Mouse (Mus musculus) hindbrain, embryonic 13.5 days (tissue): Measurements from ENCODE around the gene Dact2. TPM values are rescaled to one million over a fixed set of nuclear protein-coding genes. Genes with fewer than 3 reads are reported as not detected.

Experiments
- ATAC-seq: fragments of 200-750 bp; cut with Nextera tagmentation; 2 replicates; pipeline ENCODE4 v1.8.0; 2017; ENCODE audit warnings: moderate TSS enrichment; ENCODE audit not compliant: low FRiP score
- H3K27ac ChIP-seq: fragments of 300-500 bp; sonication (generic); 2 replicates; pipeline ENCODE4 v1.5.1; 2015; ENCODE audit warnings: inconsistent platforms, mild to moderate bottlenecking, moderate library complexity
- H3K27me3 ChIP-seq: fragments of 300-500 bp; sonication (generic); 2 replicates; pipeline ENCODE4 v1.6.1; 2015; ENCODE audit warnings: mild to moderate bottlenecking, inconsistent platforms
- H3K36me3 ChIP-seq: fragments of 300-500 bp; sonication (generic); 2 replicates; pipeline ENCODE4 v1.6.1; 2015; ENCODE audit warnings: mild to moderate bottlenecking, inconsistent platforms
- H3K4me1 ChIP-seq: fragments of 300-500 bp; sonication (generic); replicated peaks from 2 replicates; pipeline ENCODE4 v1.6.1; 2015; ENCODE audit warnings: inconsistent platforms
- H3K4me2 ChIP-seq: fragments of 300-500 bp; sonication (generic); 2 replicates; pipeline ENCODE4 v1.6.1; 2015; ENCODE audit warnings: inconsistent platforms, mild to moderate bottlenecking, moderate library complexity
- H3K4me3 ChIP-seq: fragments of 300-500 bp; sonication (generic); 2 replicates; pipeline ENCODE4 v1.5.1; 2015; ENCODE audit warnings: mild to moderate bottlenecking, inconsistent platforms
- H3K9ac ChIP-seq: fragments of 300-500 bp; sonication (generic); 2 replicates; pipeline ENCODE4 v1.6.1; 2015; ENCODE audit warnings: mild to moderate bottlenecking, inconsistent platforms
- H3K9me3 ChIP-seq: fragments of 300-500 bp; sonication (generic); 2 replicates; pipeline ENCODE4 v1.6.1; 2016; ENCODE audit warnings: inconsistent platforms
- WGBS: fragments of 180-500 bp; shearing (Covaris S2); methylation state at CpG from one replicate; pipeline ENCODE4 v1.1.7; 2015; 5-methylcytosine and 5-hydroxymethylcytosine counted together
- polyA plus RNA-seq: library from polyadenylated mRNA; unstranded; fragments of >200 nt; fragmentation: Nextera tagmentation; extraction: Ambion mirVana; gene quantifications from 2 replicates; pipeline ENCODE4 v1.2.1, GENCODE M21; 2015

Dact2 gene
- polyA plus RNA-seq, 1 experiment from 2014 or later: 0.53 TPM

DNA sequence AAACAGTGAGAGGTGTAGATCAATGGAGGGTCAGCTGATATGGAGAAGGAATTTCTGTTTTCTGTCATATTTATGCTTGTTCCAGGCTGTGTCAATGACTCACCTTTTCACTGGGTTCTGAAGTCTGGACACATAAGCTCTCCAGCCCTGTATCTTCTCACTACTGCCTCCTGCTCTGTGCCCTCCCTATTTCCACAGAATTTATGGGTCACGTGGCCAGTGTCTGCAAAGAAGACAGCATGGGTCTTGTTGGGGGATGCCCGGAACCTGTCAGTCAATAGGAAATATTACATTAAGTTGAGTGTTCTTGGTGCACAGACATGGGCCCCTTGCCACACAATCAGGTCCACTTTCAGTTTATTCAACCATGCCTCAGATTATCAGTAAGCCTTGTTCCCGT lies 1.1 kb upstream of the Dact2 start:
- Histone ChIP-seq H3K36me3 (no peaks in the 10 kb centered on the region), H3K9ac (no peak overlapping the region), H3K27me3 (peaks cover 71% of the 10 kb centered on the region), H3K9me3 (no peaks in the 10 kb centered on the region), H3K27ac (no peak overlapping the region), H3K4me3 (no peak overlapping the region), H3K4me1 (peaks cover 37% of the 10 kb centered on the region), H3K4me2 (no peak overlapping the region)
- ATAC-seq: no peak
- 83% methylated on average over 3 of the region's 3 CpGs for WGBS

DNA sequence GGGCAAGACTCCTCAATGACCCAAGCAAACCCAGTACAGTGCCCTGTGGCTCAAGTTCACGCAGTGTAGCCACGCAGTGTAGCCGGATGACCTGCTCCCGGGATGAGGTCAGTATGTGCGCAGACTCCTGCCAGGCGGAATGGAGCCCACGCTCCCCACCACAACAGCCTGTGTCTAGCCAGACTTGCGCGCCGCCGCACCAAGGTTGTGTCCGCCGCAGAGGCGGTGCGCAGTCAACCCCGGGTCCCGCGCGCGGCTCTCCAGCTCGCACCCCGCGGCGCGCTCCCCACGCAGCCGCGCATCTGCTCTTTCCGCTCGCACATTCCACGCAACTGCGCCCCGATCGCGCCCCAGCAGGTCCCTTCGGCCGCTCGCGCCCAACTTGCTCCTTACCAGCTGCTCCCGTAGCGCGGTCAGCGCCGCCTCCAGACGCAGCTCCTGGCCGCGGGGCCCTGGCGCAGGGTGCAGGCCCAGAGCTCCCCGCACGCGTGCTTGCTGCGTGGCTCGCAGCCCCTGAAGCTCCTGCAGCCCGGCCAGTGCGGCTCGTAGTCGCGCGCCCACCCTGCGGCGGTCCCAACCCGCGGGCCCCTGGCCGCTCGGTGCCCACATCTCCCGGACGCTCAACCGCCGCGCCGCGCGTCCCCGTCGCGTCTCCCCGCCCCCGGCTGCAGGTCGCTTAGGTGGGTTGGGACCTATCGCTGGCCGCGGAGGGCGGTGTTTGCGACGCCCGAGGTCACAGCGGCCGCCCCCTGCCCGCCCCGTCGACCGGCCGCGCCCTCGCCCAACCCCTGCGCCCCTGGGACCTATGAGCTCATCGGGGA lies 773 bp downstream of the Dact2 start:
- H3K27me3 ChIP-seq: peaks cover 84% of the 10 kb centered on the region
- under 1% methylated on average over 92 of the region's 97 CpGs for WGBS
- ATAC-seq: peak; percentile 60

DNA sequence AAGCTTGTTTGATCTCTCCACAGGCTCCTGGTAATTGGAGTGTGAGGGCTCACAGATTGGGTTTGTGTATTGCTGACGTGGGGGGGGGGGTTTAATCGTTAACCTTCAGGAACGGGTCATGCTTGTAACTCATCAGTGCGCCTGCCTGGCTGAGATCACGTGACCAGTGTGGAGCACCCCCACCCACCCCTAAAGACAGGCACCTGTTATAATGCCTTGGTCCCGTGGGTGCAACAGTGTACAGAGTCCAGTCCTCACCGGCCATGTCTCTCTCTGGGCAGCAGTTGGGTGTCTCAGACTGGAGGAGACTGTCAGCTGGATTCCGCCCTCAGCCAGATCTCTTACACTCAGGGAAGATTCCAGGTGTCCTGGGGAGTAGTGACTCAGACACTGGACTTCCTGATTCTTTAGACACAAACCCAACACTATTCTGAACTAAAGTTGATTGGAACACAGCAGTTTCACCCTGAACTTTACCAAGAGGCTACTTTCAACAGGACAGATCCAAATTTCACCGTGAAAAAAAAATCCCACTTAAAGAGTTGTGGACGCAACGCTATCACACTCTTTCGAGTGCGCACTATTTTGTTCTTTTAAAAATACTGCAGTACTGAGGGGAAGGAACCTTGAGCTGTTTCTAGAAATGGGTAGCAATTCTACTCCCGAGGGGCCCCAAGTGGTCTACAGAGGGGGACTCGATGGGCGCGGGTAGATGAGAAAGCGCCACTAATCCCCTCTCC lies 1.6 kb downstream of the Dact2 start:
- H3K27me3 ChIP-seq: peaks cover 85% of the 10 kb centered on the region
- no peak overlapping the region for H3K27ac ChIP-seq
- WGBS: 2% methylated on average over 18 of the region's 18 CpGs
- no peak for ATAC-seq
- H3K4me2 ChIP-seq: peak overlapping the region; percentile 95
- no peaks in the 10 kb centered on the region for H3K36me3 ChIP-seq
- H3K9me3 ChIP-seq: no peaks in the 10 kb centered on the region
- peak overlapping the region; percentile 81 for H3K9ac ChIP-seq
- H3K4me3 ChIP-seq: peak overlapping the region; percentile 69
- peaks cover 36% of the 10 kb centered on the region for H3K4me1 ChIP-seq

More for the DNA sequence above, 773 bp downstream of the Dact2 start:
- H3K36me3 ChIP-seq: no peaks in the 10 kb centered on the region
- peak overlapping the region; percentile 95 for H3K4me2 ChIP-seq
- H3K9me3 ChIP-seq: no peaks in the 10 kb centered on the region
- peak overlapping the region; percentile 69 for H3K4me3 ChIP-seq
- peaks cover 37% of the 10 kb centered on the region for H3K4me1 ChIP-seq
- peak overlapping the region; percentile 24 for H3K27ac ChIP-seq
- peak overlapping the region; percentile 81 for H3K9ac ChIP-seq

DNA sequence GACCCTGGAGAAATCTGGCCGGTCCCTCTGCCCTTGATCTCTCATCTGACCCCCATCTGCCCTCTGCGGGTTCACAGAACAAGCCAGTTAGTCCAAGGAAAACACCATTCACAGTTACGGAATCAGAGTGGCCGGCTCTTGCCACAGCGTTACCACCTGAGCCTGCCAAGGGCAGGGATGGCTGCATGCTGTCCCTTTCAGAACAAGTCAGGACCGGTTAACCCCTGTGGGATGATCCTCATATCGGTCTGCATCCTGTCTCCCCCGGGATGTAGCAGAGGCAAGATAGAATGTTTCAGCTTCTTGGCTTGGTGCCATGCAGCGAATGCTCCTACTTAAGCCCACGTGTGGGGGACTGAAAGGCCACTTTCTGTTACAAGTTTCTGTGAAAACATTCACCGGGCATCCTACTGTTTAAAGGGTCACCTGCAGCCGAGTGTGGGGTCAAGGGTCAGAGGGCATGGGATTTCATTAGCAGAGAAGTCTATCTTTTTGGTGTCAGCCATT lies 2.8 kb downstream of the Dact2 start:
- Histone ChIP-seq H3K9me3 (no peaks in the 10 kb centered on the region), H3K9ac (peak overlapping the region; percentile 36; the same call in 1 of the 2 replicates), H3K27ac (no peak overlapping the region), H3K36me3 (no peaks in the 10 kb centered on the region), H3K4me2 (peak overlapping the region; percentile 95; the same call in 1 of the 2 replicates), H3K4me3 (no peak overlapping the region), H3K27me3 (peaks cover 88% of the 10 kb centered on the region), H3K4me1 (peaks cover 32% of the 10 kb centered on the region)
- WGBS: 6% methylated on average over 12 of the region's 12 CpGs
- ATAC-seq: no peak

DNA sequence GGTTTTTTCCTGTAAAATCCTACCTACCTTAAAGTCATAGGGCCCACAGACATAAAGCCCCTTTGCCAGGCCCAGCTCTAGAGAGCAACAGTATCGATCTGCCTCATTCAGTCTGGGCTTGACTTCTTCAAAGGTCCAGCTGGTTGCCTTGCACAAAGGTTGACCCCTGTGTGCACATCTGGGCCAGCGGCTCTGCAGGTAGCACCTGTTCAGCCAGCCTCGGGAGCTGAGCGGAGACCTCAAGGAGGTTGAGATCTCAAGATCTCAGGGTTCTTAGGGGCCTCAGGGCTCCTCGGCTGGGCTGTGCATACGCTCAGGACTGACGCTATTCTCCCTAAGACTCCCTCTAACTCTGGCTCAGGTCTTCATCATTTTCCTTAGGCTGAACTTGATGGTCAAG lies 3.9 kb downstream of the Dact2 start:
- WGBS: 91% methylated on average over 7 of the region's 7 CpGs
- Histone ChIP-seq H3K9me3 (no peaks in the 10 kb centered on the region), H3K36me3 (no peaks in the 10 kb centered on the region), H3K4me3 (no peak overlapping the region), H3K4me1 (peaks cover 32% of the 10 kb centered on the region), H3K9ac (no peak overlapping the region), H3K27ac (no peak overlapping the region), H3K4me2 (no peak overlapping the region), H3K27me3 (peaks cover 90% of the 10 kb centered on the region)
- no peak for ATAC-seq

DNA sequence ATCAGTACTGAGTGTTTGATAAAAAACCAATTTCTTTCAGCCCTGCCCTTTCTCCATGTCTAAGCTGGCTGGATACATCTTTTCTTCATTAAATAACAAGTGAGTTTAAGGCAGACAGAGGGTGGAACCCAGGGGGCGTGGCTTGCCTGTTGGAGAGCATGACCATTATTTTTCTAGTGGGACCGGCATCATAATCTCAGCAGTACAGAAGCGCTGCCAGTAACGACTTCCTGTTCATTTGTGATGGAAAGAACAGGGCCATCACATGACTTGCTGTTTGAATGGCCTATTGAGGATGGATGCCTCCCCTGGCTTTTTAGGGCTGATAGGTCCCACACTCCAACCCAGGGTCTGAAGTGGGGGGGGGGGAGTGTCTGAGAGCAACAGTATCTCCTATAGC lies 4.5 kb downstream of the Dact2 start:
- H3K27me3 ChIP-seq: peaks cover 84% of the 10 kb centered on the region
- H3K4me3 ChIP-seq: no peak overlapping the region
- H3K27ac ChIP-seq: no peak overlapping the region
- no peak for ATAC-seq
- H3K9me3 ChIP-seq: no peaks in the 10 kb centered on the region
- H3K4me2 ChIP-seq: no peak overlapping the region
- H3K9ac ChIP-seq: no peak overlapping the region
- 63% methylated on average over 4 of the region's 4 CpGs for WGBS
- H3K4me1 ChIP-seq: peaks cover 32% of the 10 kb centered on the region
- no peaks in the 10 kb centered on the region for H3K36me3 ChIP-seq

DNA sequence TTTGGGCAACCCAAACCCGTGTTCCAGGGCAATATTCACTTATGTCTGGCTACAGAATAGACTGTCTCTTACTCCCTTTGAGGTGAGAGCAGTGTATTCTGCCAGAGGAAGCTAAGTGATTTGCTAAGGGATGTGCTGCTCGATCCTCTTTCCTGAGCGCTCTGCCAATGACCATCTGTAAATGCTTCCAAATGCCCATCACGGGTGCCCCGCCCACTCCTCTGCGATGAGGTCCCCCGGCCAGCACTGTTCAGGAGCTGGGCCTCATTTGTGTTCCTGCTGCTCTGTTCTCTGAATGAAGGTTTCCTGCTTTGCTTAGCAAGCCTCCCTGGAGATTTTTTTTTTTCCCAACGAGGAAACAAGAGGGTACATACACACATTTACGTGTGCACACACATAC lies 11.2 kb downstream of the Dact2 start:
- H3K9ac ChIP-seq: no peak overlapping the region
- no peaks in the 10 kb centered on the region for H3K9me3 ChIP-seq
- no peaks in the 10 kb centered on the region for H3K4me1 ChIP-seq
- 77% methylated on average over 9 of the region's 9 CpGs for WGBS
- H3K4me2 ChIP-seq: no peak overlapping the region
- ATAC-seq: no peak
- no peak overlapping the region for H3K4me3 ChIP-seq
- peaks cover 34% of the 10 kb centered on the region; the same call in 1 of the 2 replicates for H3K27me3 ChIP-seq
- no peak overlapping the region for H3K27ac ChIP-seq
- H3K36me3 ChIP-seq: no peaks in the 10 kb centered on the region

DNA sequence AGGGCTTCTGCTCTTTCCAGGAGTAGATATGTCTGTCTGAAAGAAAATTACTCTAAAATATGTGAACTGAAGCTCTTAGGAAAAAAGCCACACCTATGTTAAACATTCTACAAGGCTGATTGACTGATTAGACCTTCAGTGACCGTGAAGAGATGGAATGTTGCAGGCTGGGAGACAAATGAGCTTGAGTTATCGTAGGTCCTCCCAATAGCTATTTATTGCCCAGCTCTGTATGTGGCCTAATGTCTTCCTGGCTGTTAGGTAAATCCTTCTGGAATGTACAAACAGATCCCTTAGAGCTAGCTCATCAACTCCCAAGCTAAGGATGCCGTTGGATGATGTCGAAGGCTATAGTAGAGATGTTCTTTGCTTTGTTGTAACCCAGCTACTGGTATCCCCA lies 11.7 kb downstream of the Dact2 start:
- H3K36me3 ChIP-seq: no peaks in the 10 kb centered on the region
- WGBS: 79% methylated on average over 4 of the region's 4 CpGs
- no peak overlapping the region for H3K4me2 ChIP-seq
- no peak for ATAC-seq
- H3K4me1 ChIP-seq: no peaks in the 10 kb centered on the region
- no peaks in the 10 kb centered on the region for H3K9me3 ChIP-seq
- H3K4me3 ChIP-seq: no peak overlapping the region
- no peak overlapping the region for H3K27ac ChIP-seq
- H3K9ac ChIP-seq: no peak overlapping the region
- H3K27me3 ChIP-seq: peaks cover 29% of the 10 kb centered on the region; the same call in 1 of the 2 replicates

DNA sequence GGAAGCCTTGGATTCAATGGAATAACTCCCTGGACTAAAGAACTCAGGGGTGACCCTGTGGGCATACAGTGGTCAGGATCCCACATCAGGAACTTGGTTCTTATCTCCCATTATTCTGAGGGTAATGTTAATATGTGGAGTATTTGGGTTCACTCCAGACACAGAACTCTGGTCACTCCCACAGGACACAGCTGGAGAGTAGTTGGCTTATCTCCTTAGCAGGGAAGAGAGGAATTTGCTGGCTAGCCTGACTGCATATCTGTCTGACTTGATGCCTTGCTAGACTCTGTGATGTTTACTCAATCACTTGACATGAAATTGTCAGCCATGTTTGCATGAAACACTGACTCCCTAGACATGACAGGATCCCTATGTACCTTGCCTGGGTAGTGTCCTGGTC lies 15.6 kb downstream of the Dact2 start:
- Histone ChIP-seq H3K27me3 (peaks cover 6% of the 10 kb centered on the region; the same call in 1 of the 2 replicates), H3K36me3 (no peaks in the 10 kb centered on the region), H3K4me1 (no peaks in the 10 kb centered on the region), H3K4me2 (no peak overlapping the region), H3K27ac (no peak overlapping the region), H3K9ac (no peak overlapping the region), H3K4me3 (no peak overlapping the region), H3K9me3 (no peaks in the 10 kb centered on the region)
- ATAC-seq: no peak

DNA sequence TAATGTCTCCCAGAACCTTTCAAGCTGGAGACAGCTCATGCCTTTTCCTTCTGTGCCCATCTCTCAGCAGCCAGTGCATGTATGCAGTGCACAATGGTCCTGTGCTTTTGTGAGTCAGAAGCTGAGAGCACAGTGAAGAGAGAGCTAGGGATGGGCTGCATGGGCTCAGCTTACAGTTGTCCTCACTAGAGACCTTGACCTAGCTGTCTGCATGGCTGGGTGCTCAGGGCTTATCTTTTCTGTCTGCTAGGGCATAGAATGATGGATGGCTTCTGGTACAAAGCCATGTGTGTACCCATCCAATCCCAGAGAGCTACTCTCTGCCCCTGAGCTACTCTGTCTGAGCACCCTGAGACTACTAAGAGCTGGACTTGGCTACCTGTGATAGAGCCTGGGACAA lies 17.0 kb downstream of the Dact2 start:
- Histone ChIP-seq H3K9ac (no peak overlapping the region), H3K4me1 (peaks cover 5% of the 10 kb centered on the region; the same call in 1 of the 2 replicates), H3K4me3 (no peak overlapping the region), H3K4me2 (no peak overlapping the region), H3K27ac (no peak overlapping the region), H3K36me3 (no peaks in the 10 kb centered on the region), H3K27me3 (peaks cover 6% of the 10 kb centered on the region; the same call in 1 of the 2 replicates), H3K9me3 (no peaks in the 10 kb centered on the region)
- no peak for ATAC-seq

DNA sequence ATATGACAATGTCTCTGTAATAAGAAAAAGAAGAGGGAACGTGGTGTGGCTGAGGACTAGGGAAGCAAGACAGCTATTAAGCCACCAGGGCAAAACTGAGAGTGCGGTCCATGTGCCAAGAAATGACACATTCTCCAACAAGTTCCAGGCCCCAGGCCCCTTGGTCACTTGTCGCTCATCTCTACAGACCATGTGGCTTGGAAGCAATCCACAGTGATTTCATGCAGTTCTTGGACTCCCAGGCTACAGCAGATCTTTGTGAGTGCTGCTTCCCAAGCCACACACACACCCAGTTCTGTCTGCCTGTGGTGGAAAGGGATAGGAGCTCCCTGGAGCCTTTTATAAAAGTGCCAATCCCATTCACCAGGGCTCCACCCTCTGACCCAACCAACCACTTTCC lies 17.9 kb downstream of the Dact2 start:
- ATAC-seq: no peak
- Histone ChIP-seq H3K4me3 (no peak overlapping the region), H3K27ac (no peak overlapping the region), H3K36me3 (no peaks in the 10 kb centered on the region), H3K9ac (no peak overlapping the region), H3K27me3 (0 out of 2 replicates have a peak, but pooled peaks cover 2% of the 10 kb centered on the region), H3K4me2 (no peak overlapping the region), H3K9me3 (no peaks in the 10 kb centered on the region), H3K4me1 (peaks cover 5% of the 10 kb centered on the region; the same call in 1 of the 2 replicates)
- WGBS: 84% methylated on average over 3 of the region's 3 CpGs

DNA sequence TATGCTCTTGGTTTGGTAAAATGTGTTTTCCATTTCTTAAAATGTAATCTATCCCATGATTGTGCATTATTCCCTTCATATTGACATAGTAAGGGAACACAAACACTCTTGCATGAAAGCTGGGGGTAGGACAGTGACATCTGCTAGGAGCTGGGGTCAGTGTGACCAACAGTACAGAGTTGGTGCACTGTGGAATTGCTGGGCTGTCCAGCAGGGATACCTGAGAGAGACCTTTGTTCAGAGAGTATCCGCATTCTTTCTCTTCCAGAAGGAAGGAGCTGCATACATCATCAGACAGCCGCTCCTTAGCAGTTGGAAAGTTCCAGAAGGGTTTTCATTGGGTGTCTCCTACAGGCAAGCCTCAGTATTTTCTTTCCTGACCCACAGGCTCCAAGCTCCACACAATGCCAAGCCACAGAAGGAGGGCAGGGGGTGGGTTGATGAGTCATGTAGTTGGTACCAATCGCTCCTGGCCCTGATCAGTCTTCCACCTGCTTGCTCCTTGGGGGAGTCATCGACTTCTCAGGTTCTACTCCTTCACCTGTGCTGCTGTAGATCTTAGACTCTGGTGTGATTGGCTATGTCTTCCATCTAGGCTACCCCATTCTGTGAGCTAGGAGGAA lies 19.8 kb downstream of the Dact2 start:
- Histone ChIP-seq H3K9ac (no peak overlapping the region), H3K4me2 (no peak overlapping the region), H3K27me3 (no peaks in the 10 kb centered on the region), H3K27ac (no peak overlapping the region), H3K4me1 (peaks cover 5% of the 10 kb centered on the region; the same call in 1 of the 2 replicates), H3K4me3 (no peak overlapping the region), H3K9me3 (no peaks in the 10 kb centered on the region), H3K36me3 (no peaks in the 10 kb centered on the region)
- WGBS: 90% methylated on average over 4 of the region's 4 CpGs
- ATAC-seq: no peak
